Mouse (Mus musculus) layer of hippocampus, postnatal 25 days (tissue): ENCODE results near the gene Eml1. TPM values are rescaled to one million over a fixed set of nuclear protein-coding genes. Genes with fewer than 3 reads are reported as not detected.

Experiments used
- DNase-seq, 2 experiments: peaks; one replicate each; pipeline ENCODE4 v3.0.0; 2022; ENCODE audit warnings: mixed read lengths in 2 of 2, low spot score in 1 of 2; ENCODE audit errors: extremely low spot score in 1 of 2
- total RNA-seq, 2 experiments: library from RNA; stranded (reverse); gene quantifications; 2 replicates each; pipeline ENCODE4 v1.2.3; 2021

Eml1 gene
- total RNA-seq, 2 experiments from 2014 or later: 48.3 to 49.7 TPM

DNA sequence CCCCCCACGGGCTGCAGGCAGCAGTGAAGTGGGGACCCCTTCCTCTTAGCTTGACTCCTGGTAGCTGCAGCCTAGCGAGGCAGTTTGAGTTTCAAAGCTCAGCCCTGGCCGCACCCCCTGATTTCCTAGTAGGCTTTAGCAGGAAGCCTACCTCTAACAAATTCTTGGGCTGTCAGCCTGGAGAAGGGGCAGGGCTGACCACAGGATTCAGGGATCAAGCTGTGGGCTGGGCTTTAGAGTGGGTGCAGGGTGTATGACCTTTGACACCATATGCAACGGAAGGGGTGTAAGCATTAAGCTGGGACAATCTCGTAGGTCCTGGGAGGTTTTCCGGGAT, 640 bp downstream of the Eml1 start:
- no peak for DNase-seq

DNA sequence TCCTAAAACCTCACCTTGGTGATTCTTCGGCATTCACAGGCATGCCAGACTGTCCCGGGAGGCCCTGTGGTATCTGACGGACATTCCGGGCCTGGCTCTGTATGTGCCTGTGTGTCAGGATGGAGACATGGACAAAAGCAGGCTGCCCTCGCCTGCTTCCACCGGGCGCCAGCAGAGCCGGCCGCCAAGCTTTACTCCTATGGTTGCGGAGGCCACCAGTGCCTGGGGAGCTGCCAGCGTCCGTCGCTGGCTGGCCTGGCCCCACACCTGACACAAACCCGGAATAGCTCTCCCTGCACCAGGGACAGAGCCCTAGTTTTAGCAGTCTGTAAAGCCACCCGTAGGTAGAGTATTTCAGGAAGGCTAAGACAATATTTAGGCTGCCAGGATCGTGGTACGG, 1.5 kb downstream of the Eml1 start:
- DNase-seq: no peak

DNA sequence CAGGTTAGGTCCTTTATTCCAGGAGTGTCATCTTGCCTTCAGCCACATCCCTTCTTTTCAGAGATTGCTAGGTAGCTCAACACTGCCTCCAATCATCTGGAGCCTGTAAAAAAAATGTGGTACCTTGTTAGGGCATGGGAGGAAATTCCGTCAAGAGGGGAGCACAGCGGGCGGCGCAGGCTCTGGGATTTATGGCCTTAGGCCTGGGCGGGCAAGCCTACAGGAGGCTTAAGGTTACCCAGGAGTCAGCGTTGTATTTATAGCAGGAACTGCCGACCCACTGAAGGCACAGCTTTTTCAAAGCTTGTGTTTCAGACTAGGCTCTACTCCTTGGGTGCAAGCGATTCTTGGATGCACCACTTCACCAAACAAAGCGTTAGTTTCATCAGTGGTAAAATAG, 2.9 kb downstream of the Eml1 start:
- no peak for DNase-seq

DNA sequence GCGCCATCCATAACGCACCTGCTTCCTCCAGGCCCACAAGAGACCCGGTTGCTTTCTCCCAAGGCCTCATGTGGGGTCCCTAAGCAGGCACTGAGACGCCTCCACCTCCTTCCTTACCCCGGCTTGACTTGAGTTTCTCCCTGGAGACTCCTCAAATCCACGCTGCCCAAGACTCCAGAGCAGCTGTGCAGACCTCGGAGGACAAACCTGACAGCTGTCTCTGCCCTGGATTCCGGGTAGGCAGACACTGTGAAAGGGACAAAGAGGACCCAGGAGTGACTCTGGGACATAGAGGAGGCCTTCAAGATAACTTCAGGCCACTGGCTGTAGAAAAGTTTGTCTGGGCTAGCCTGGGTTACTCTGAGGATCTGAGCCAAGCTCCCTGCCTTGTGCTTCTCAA, 3.9 kb downstream of the Eml1 start:
- DNase-seq: no peak

DNA sequence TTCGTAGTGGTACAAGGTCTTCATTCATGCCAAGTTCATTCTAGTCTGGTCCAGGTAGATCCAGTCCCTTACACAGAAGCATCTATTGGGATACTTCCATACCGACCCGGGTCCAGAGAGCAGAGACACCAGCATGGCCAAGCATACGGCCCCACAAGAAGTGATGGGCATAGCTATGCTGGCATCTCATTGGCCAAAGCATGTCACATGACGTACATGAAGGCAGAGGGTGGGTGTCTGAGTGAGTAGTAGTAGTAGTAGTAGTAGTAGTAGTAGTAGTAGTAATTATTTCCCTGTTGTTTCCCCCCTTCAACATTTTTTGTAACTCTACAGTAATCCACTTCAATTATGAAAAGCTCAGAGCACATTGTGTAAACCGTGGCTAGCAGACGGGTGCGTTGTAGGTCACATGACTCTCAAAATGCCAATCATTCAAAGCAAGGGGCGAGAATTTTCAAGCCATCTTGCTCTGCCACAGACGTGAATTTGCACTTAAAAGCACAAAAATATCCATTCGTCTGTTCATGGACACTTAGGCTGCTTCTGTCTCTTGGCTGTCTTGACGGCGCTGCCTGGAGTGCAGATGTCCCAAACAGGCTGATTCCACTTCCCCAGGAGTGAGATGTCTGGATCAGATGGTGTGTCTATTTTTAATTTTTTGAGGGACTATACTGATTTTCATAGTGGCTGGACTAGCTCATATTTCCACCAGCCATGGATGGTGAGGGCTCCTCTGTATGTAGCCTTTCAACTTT, 7.8 kb downstream of the Eml1 start:
- DNase-seq: no peak

DNA sequence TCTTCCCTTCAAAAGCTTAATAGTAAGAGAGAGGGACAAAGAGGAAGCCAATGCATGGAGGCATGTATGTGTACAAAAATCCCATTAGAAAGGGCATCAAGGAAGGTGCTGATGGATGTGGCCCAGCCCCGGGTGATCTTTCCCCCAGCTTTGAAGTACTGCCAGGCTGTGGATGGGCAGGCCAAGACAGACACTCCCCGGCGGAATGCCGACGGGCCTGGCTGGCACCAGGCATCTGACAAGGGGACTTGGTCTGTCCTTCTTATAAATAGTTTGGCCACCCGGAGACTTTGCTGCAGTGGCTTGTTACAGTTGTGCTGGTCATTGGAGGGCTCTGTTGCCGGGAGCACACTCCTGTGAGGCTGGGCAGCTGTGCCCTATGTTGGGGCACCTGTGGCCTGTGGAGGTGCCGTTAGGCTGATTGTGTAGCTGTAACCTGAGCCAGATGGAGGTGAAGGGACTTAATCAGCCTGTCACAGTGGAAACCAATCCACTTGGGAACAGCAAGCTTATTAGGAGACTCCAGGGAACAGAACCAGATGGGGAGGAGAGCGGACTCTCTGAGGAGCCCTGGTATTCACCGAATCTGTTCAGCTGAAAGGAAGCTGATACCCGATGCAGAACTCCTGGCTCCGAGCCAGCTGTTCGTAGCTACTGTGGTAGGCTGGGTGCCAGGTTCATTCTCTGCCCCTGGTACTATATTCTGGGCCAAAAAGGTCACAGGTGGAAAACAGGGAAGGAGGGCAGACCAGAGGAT, 15.9 kb downstream of the Eml1 start:
- no peak for DNase-seq

DNA sequence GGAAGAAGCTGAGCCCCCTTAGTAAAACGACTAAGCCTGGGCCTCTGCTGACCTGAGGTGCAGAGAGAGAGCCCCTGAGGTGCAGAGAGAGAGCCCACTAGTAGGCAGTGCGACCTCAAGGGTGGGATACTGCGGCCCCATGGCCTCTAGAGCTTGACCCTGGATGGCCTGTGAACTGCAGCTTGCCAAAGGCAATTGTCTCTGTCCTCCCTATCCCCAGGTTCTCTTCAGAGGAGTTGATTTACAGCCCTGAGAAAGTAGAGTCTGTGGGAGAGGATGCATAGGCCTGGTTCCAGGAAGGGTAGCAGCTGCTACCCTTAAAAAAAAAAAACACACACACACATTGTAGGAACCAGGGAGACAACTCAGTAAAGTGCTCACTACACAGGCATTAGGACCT, 19.0 kb downstream of the Eml1 start:
- no peak for DNase-seq

DNA sequence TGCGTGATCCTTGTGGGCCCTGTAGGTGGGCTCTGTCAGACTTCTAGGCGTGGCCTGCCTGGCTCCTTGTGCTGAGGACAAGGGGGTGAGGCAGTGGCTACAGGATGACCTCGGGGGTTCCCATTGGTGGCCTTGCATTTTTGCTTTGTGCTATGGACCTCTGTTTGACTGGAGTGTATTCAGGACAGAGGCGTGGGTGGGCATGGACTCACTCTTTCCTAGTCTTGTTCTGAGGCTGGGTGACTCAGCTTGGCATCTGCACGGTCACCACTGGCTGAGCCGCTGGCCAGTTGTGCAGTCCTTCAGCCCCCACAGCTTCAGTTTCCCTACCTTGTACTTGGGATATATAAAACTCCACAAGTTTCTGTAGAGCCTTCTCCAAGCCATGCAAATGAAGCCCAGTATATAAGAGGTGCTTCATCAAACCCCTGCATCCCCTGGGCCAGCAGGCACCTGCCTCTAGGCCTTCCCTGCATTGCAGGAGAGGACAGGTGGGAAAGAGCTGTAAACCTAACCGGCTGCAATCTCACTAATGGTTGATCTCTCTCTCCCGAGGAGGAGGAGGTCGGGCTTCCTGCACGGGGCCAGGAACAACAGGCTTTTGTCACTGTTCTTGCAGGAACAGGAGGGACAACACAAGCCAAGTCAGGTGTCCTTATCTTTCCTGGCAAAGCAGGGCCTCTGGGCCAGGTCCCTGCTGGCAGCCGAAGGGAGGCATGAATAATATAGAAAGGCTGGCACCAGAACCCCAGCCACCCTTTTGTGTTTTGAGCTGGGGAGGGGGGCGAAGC, 21.7 kb downstream of the Eml1 start:
- no peak for DNase-seq

DNA sequence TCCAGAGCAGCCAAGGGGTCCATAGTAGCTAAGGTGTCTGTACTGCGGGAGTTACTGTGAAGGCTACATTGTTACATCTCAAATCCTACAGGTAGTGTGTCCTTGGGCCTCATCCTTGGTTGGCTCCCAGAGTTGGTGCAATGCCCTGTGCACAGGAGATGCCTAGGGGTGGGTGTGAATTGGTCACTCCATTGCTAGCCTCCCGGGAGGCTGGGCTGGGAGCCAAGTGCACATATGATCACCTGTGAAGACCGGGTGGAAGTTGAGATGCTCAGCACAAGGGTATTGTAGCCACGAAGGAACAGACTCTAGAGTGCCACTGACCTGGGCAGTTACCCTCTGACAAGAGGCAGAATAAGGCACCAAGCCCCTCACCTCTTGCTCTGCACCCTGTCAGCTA, 22.3 kb downstream of the Eml1 start:
- DNase-seq: no peak

DNA sequence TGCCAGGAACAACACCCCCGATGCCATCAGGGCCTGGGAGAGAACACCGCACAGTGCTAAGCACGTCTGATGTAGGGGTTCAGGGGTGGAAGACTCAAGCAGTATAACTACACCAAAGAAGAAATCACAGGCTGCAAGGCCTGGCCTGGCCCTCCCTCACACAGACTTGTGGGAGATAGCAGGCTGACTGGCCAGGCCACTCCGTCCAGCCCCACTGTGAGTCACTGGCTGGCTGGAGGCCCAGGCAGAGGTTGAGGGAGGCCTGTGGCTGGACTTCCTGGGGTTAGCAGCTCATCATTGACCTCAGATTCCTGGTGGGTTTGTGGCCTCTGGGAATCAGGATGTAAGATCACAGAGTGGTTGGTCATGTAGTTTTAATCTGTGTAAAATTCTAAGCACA, 22.9 kb downstream of the Eml1 start:
- DNase-seq: no peak

DNA sequence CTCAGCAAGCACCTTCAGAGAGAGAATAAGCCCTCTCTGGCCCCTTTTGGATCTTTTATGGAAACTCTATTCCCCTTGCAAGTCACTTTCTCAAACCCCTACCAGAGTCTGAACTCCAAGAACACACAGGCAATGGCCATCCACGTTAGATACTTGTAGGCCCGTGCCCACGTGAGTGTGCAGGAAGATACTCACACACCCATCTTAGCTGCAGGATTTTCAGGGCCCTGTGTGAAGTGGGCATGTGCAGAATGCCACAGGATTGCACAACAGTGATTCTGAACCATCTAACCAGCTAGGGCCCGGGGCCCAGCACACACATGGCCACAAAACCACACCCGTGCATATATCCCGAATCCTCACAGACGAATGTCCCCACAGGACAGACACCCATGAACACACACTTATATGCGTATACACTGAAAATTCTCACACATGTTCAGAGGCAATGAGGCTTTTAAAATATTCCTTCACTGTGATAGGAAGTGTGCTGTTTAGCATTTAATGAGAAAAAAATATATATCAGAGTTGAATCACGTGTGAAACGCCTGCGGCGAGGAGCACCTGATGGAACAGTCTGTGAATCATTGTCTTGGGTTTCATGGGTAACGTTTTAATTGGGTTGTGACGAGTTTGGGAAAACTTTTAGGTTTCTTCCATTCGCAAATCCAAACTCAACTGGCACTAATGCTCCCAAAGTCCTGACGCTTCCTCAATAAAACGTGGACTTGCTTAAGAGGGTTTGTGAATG, 24.0 kb downstream of the Eml1 start:
- no peak for DNase-seq

DNA sequence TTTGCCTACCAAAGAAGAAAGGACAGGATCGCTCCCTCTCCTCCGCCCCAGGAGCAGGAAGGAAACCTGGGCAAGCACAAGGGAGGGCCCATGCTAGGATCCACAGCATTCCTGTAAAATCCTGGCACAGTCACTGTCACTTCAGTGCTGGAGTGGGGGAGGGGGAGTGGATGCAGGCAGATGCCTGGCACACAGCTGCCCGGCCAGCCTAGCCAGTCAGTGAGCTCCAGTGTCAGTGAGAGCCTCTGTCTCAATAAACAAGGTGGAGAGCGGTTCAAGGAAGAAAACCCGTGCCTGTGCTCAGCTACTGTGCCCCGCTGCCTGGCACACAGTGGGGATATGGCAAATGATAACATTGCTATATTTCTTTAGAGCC, 24.5 kb downstream of the Eml1 start:
- no peak for DNase-seq

DNA sequence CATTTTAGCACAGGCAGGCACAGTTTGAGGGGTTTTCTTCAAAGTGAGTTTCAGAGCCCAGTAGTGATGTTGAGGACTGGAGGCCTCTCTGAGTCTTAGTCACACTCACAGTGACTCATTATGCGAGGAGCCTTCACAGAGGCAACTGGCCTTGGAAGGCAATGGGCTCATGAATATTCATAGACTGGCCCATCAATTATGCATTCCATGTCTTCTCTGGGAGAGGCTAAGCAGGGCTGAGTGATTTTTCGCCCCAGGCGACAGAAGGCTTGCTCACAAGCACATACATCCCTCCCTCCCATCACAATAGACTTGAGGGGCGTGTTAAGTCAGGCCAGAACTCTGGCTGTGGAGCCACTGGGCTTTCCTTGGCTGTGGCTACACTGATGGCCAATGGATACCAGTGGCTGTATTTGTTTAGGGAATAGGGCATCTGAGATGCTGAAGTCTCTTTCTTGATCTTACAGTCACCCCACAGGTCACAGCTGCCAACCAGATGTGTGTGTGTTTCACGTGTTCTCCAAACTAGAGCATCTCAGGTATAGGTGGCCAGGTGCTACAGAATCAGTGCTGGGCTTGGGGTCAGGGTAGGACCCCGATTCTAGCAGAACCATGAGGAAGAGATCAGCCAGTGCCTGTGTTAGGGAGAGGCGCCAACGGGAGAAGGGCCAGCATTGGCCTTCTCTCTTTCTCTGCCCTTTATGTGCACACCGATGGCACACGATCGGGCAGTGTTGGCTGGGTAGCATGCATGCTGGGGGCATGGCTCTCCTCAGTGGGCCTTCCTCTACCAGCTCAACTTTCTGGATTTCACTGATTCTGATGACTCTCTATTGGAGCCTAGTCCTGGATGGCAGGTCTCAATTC, 25.6 kb downstream of the Eml1 start:
- DNase-seq: no peak

DNA sequence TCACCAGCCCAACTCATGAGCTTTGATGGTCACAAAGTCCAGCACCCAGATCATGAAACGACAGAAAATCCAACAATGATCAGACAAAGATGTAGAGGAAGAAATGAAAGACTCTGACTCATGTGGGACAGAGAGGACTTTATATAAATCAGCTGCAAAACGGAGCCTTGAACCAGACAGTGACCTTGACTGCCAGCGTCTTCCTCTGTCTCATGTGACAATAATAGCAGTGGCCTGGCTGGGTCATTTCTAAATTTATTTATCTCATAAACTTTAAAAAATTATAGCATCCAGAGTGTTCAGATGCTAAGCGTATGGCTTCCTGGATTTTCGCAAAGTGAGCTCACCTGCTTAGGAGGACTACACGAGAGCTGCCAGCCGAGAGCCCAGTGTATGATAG, 27.9 kb downstream of the Eml1 start:
- no peak for DNase-seq

DNA sequence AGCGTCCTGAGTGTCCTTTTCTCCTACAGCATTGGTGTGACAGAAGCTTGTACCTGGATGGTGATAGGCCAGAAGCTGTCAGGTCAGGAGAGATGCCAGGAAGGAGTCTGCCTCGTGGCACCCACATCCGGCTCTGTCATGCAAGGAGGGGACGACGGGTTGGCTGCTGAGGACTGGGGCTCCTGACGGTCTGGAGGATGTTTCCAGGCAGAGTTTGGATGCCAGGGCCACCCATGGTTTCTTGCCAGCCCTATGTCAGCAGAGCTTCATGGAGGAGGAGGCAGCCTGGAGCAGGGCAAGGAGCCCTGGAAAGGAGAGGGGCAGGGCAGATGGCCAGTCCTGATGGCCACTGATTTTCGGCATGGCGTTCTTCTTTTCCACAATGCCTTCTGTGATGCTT, 28.4 kb downstream of the Eml1 start:
- no peak for DNase-seq

DNA sequence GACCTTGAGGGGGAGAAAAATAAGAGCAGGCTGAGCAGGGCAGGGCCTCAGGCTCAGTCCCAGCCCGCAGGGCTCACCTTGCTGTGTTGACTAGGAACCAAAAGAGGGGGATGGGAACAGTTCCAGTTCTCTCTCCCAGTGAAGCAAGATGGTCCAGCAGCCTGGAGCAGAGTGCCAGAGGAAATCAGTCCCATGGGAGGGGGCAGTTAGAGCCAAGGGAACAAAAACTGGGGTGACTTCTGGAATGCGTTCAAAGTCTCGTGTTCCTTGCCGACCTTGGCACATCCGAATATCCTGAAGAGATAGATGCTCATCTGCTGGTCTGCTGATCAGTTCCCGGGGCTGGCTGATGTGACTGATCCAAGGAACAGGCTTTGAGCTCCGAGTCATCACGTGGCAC, 30.2 kb downstream of the Eml1 start:
- no peak for DNase-seq

DNA sequence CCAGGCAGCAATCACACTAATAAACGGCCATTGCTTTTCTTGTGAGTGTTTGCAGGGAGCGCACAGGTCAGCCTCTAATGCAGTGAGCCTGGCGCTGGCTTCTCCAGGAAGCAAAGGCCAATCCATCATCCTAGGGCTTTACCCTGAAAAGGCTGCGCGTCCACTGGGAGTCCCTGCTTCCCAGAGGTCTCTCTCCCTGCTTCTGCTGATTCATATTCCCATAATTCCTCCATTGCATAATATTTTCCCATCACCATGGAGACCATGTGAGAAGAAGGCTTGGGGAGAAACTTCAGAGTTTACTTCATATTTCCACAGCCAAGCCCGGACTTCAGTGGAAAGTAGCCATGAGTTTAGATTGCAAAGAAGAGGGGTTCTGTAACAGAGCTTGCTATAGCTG, 33.2 kb downstream of the Eml1 start:
- DNase-seq: no peak

DNA sequence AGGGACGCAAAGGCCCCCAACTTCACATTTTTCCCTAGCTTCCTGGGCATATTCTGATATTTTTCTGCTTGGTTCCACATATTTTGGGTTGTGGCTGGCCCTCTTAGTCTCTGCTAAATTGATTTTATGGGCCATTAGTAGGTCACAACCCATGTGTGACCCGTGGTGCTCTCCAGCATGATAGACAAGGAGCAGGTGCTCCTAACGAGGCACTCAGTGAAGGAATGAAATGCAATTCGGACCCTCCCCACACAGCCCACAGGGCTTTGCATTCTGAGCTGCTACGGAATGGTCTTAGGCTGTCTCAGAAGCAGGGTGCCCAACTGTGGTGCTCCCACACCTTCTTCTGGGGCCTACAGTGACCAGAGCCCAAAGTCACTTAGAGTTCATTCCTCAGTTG, 38.3 kb downstream of the Eml1 start:
- no peak for DNase-seq

DNA sequence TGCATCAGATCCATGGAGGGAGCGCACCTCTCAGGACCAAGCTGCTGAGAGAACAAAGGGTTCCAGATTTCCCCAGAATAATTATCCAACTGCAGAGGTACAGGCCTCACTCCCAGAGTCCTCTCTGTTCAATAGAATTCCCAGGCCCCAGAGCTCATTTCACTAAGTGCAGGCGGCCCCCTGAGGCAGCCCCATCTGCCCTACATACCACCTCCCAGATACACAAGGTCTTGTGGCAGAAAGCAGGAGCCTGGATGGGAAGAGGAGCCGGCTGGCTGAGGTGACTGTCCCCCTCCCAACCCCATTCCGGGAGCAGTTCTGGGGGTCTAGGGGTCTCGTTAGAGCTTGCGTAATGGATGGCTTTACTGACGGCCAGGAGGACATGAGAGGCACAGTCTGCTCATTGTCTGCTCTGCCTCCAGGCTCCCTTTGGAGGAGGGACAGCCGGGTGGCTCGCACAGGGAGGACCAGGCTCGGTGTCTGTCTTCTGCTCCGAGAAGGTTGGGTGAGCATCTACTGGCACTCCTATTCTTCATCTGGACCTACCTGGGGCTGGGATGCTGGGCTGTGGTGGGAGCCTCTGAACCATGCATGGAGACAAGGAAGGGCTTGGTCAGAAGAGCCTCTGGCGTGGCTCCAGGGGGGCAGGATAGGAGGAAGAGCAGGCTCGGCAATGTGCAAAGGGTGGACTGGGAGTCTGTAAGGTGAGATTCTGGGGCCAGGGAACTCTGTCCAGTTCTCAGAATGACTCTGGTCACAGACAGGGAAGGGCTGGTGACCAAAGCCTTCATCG, 39.9 kb downstream of the Eml1 start:
- DNase-seq: no peak
